Mouse (Mus musculus) testis, adult 2 months (tissue): ENCODE measurements around the gene Ano1. TPM values are rescaled to one million over a fixed set of nuclear protein-coding genes. Genes with fewer than 3 reads are reported as not detected.

Experiments used
- H3K27ac ChIP-seq: fragments of 200-500 bp; 2 replicates; pipeline ENCODE4 v1.5.1; 2012; ENCODE audit warnings: low read depth, low read length; ENCODE audit not compliant: control insufficient read depth, insufficient read depth
- H3K27me3 ChIP-seq: fragments of 200-500 bp; 2 replicates; pipeline ENCODE4 v1.6.1; 2012; ENCODE audit warnings: mild to moderate bottlenecking, low read length, moderate library complexity; ENCODE audit not compliant: control insufficient read depth, insufficient read depth
- H3K36me3 ChIP-seq: fragments of 200-500 bp; 2 replicates; pipeline ENCODE4 v1.6.1; 2012; ENCODE audit warnings: mild to moderate bottlenecking, low read length; ENCODE audit not compliant: control insufficient read depth, insufficient read depth
- H3K4me1 ChIP-seq: fragments of 200-500 bp; 2 replicates; pipeline ENCODE4 v1.6.1; 2012; ENCODE audit warnings: low read length; ENCODE audit not compliant: control insufficient read depth, insufficient read depth
- H3K4me3 ChIP-seq: fragments of 200-500 bp; 2 replicates; pipeline ENCODE4 v1.5.1; 2012; ENCODE audit warnings: low read depth, mild to moderate bottlenecking, low read length, moderate library complexity, mixed read lengths; ENCODE audit not compliant: control insufficient read depth
- CTCF ChIP-seq: fragments of 200-500 bp; IDR thresholded peaks from 2 replicates; pipeline ENCODE4 v1.5.1; 2012; ENCODE audit warnings: low read depth, mild to moderate bottlenecking, inconsistent platforms, low read length, moderate library complexity; ENCODE audit not compliant: control insufficient read depth, insufficient read depth, insufficient replicate concordance
- POLR2A ChIP-seq: fragments of 200-500 bp; IDR thresholded peaks from 2 replicates; pipeline ENCODE4 v1.6.1; 2012; ENCODE audit warnings: low read depth, mild to moderate bottlenecking, inconsistent platforms, low read length, moderate library complexity; ENCODE audit not compliant: control insufficient read depth
- polyA plus RNA-seq: library from polyadenylated mRNA; depleted of rRNA; stranded (reverse); fragments of >200 nt; gene quantifications from 2 replicates; pipeline ENCODE4 v1.2.3, GENCODE M21; 2012

The Ano1 gene
- polyA plus RNA-seq, 1 experiment: 28.2 TPM

DNA sequence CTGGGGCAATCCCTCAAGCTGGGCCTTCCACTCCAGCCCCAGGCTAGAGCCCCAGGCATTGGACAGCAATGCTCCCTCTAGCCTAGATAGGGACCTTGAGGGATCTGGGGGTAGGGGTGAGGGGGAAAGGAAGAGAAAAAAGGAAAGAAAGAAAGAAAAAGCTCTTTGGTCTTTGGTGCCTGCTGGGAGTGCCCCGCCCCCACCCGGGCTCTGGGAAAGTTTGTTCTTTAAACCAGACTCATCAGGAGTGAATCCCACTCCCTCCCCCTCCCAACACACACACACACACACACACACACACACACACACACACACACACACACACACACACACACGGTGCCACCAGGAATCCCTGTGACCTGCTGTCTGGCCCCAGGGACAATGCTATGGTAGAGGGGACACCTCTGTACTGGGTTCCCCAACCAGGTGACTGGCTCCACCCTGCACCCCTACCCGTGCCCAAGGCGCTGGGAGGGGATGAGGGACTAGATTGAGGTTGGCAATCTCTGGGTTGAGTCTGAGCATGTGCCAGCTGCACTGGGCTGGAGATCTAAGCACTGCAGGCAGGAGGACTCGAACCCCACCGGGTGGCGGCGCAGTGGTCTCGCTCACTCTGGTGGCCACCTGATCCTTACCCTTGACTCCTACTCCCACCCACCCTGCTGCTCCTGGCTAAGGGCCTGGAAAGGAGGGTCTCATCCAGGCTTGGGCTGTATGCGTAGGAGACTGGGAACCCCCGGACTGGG lies 74.3 kb downstream of the Ano1 start:
- Histone ChIP-seq H3K4me1 (peaks cover 8% of the 10 kb centered on the region), H3K27ac (no peak overlapping the region), H3K36me3 (no peaks in the 10 kb centered on the region), H3K4me3 (no peak overlapping the region), H3K27me3 (no peaks in the 10 kb centered on the region)
- TF ChIP-seq POLR2A (no peak), CTCF (no peak)

DNA sequence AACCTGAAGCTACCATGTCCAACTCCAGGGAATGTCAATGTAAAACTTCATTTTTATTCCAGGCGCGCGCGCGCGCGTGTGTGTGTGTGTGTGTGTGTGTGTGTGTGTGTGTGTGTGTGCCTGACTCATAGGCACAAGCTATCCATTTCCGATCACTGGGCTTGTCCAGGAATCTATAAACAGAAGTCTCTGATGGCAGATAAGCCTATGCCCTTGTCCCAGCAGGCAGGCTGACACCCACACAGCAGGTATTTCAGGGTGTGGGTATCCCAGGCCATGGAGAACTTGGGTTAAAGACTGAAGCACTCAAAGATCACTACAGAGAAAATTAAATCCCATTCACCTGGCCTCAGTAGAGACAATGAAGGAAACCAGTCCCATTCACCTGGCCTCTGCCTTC lies 76.1 kb downstream of the Ano1 start:
- H3K27me3 ChIP-seq: no peaks in the 10 kb centered on the region
- peaks cover 8% of the 10 kb centered on the region for H3K4me1 ChIP-seq

DNA sequence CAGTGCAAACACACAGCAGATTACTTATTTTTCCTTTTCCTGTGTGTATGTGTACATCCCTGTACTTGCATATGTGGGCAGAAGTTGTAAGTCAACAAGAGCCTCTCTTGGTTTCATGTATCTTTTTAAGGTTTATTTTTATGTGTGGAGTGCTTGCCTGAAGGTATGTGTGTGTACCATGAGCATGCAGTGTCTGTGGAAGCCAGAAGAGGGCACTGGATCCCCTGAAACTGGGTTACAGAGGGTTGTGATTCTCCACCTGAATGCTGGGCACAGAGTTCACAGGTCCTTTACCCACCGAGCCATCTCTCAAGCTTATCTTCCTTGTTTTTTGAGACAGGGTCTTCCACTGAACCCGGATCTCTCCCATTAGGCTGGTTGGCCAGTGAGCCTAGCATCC lies 81.9 kb downstream of the Ano1 start:
- no peak for TF ChIP-seq CTCF
- no peak for TF ChIP-seq POLR2A
- no peaks in the 10 kb centered on the region; the same call in 1 of the 2 replicates for H3K4me1 ChIP-seq
- H3K36me3 ChIP-seq: no peaks in the 10 kb centered on the region
- H3K27me3 ChIP-seq: no peaks in the 10 kb centered on the region
- no peak overlapping the region for H3K27ac ChIP-seq
- no peak overlapping the region for H3K4me3 ChIP-seq

More for the DNA sequence above, 76.1 kb downstream of the Ano1 start:
- TF ChIP-seq POLR2A: no peak
- TF ChIP-seq CTCF: no peak
- Histone ChIP-seq H3K4me3 (no peak overlapping the region), H3K36me3 (no peaks in the 10 kb centered on the region), H3K27ac (no peak overlapping the region)

DNA sequence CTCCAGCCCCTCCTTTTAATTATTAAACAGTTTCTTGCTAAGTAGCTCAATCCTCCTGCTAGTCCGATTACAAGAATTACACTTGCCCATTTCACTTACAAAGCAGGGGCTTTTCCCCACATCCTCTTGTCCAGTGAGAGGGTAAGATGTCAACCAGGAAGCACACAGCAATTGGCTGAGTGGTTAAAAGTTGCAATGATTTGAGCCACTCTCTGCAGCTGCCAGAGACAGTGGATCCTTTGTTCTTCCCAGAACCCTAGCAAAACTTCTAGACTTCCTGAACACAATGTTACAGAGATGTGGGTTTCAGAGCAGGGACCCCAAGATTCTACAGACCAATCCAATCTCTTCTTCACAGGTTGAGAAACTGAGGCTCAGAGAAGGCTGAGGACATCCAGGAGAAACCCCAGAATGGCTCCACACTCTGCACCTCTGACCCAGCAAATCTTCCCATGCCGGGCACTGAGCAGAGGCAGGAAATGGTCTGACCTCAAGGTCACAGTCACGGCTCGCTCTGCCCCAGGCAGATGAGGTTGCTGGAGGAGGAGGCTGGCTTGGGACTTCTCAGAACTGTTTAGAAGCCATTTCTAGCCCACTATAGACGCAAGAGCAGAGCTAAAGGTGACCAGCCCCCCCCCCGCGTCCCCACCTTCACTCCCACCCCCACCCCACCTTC lies 83.0 kb downstream of the Ano1 start:
- no peak overlapping the region for H3K4me3 ChIP-seq
- no peak for TF ChIP-seq CTCF
- no peak for TF ChIP-seq POLR2A
- H3K27me3 ChIP-seq: no peaks in the 10 kb centered on the region
- no peak overlapping the region for H3K27ac ChIP-seq
- H3K4me1 ChIP-seq: peaks cover 2% of the 10 kb centered on the region; the same call in 1 of the 2 replicates
- no peaks in the 10 kb centered on the region for H3K36me3 ChIP-seq

DNA sequence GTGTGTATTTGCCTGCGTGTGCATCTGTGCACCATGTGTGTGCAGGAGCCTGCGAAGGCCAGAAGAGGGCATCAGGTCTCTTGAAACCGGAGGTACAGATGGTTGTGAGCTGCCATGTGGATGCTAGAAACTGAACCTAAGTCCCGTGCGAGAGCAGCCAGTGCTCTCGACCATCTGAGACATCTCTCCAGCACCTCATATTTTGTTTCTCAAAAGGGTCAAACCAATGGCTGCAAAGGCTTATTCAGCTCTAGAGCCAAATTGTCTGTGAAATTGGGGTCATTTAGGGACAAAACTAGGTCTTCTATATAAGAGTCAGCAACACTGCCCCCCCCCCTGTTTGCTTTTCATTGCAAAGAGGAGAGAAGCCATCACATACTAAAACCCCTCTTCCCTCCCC lies 84.7 kb downstream of the Ano1 start:
- no peak overlapping the region for H3K4me3 ChIP-seq
- H3K36me3 ChIP-seq: no peaks in the 10 kb centered on the region
- H3K4me1 ChIP-seq: peaks cover 2% of the 10 kb centered on the region; the same call in 1 of the 2 replicates
- TF ChIP-seq CTCF (no peak), POLR2A (no peak)
- H3K27ac ChIP-seq: no peak overlapping the region
- no peaks in the 10 kb centered on the region for H3K27me3 ChIP-seq

DNA sequence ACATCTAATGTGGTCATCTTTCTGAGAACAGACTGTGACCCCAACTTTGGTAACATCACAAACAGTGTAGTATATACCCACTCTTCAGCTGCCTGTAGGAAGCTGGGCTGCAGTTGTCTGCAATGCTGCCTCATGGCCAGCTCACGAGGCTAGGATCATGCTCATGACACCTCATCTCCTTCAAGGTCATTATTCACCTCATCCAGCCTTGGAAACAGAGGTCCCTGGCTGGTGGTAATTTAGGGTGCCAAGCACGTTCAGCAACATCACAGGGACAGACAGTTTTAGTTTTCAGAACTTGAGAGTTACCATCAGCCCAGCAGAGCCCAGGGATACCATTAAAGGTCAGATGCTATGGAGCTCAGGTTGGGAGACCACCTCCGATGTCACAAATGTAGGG lies 86.2 kb downstream of the Ano1 start:
- Histone ChIP-seq H3K4me1 (peaks cover 3% of the 10 kb centered on the region), H3K36me3 (no peaks in the 10 kb centered on the region), H3K27ac (no peak overlapping the region), H3K4me3 (no peak overlapping the region), H3K27me3 (no peaks in the 10 kb centered on the region)
- no peak for TF ChIP-seq CTCF

DNA sequence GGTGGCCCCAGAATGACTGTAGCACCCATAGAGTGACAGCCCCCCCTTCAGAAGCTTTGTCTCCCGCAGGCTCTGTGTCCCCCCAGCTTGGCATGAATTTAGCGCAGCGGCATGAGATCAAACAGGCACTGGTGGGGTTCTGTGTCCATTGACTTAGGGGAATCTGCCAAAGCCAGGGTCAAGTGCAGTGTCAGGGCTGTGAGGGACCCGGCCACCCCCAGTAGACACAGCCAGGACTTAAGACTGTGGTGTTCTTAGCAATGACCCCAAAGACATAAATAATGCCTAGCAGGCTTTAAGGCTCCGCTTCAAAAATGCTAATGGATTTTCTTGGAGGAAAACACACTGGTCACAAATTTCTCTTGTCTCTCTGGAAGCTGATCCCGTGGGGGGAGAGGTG lies 88.2 kb downstream of the Ano1 start:
- Histone ChIP-seq H3K36me3 (no peaks in the 10 kb centered on the region), H3K4me3 (no peak overlapping the region), H3K4me1 (peaks cover 3% of the 10 kb centered on the region), H3K27me3 (no peaks in the 10 kb centered on the region), H3K27ac (no peak overlapping the region)
- no peak for TF ChIP-seq CTCF

DNA sequence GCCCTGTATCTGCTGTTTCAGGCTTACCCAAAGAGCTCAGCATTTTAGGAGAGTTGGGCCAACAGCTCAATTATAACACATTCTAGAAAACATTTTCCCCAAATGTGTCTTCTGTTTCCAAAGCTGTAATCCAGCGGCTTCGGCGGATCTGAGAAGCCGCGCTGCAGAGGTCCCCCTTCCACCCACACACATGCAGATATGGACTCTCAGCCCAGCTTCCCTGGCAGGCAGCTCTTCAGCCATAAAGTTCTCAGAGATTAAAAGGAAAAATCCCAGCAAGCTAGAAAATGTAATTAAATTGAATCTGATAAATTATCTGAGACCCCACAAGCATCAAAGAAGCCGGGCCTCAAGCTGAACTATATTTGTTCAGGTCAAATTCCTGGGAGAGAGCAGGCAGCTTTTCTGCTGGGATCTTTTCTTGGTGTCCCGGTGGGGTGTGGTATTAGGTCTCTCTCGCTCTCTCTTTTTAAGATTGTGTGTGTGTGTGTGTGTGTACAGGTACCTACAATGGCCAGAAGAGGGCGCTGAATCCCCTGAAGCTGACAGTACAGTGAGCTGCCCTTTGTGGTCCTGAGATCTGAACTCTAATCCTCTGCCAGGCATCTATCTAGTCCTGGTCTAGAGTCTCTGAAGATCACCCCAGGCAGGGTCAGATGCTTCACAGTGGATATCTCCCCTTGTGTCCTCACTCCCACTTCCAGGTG lies 95.4 kb downstream of the Ano1 start:
- Histone ChIP-seq H3K4me1 (no peaks in the 10 kb centered on the region), H3K36me3 (no peaks in the 10 kb centered on the region), H3K4me3 (no peak overlapping the region), H3K27me3 (no peaks in the 10 kb centered on the region), H3K27ac (no peak overlapping the region)
- TF ChIP-seq CTCF: 0 out of 2 replicates have a peak, but pooled peaks have one; percentile 19
- TF ChIP-seq POLR2A: no peak
